Mouse (Mus musculus) gonadal fat pad, adult 2 months (tissue): ENCODE measurements at regions not wholly inside any gene's neighbourhood (a gene's known extent, or its start where the extent isn't known, plus 50 kb on each side); places are given as distances from the start of the nearest gene placed in this dataset.
A peak's percentile ranks its signal among the peaks of the same experiment; 100 is the strongest.

Source experiments
- DNase-seq: peaks from one replicate; pipeline ENCODE4 v3.0.0-alpha.2; 2012; ENCODE audit warnings: low read depth

- DNase-seq: no peak
Measured at GRCm38 (mm10) chr4:57362652-57363051, 61.0 kb upstream of the Ptpn3 start.

DNA sequence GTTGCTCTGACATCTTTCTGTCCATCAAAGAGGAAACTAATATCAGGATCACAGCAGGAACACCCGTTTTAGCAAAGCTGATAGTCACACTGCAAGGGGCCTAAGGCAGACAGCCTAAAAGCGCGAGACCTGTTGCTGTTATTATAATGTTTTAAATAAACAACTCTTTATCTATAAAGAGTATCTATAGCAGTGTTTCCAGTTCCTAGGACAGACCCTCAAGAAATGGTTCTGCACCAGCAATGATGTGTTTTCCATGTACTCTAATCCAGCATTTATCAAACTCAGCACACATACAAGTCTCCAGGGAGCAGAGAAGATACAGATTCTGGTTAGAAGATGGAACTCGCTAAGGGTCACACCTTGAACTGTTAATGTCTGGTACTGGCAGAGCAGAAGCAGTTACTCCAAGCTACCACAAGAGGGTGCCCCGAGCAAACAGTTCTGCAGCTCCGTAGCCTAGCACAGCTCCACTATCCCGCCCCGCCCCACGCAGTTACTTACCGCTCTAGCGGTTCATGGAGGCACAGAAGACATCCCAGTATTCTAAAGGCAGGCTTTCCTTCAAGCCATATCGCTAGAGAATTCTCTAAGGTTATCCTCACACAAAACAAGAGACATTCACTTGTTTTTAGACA is 64.2 kb upstream of the Palm2 start:
- peak; percentile 4 for DNase-seq

- DNase-seq: no peak
Measured at GRCm38 (mm10) chr4:57377872-57378271, 56.2 kb upstream of the Palm2 start.

GRCm38 (mm10) chr4:57380063-57380800 is 53.8 kb upstream of the Palm2 start:
- DNase-seq: peak; percentile 31

GRCm38 (mm10) chr4:57381306-57381705 is 52.7 kb upstream of the Palm2 start:
- no peak for DNase-seq
